8 mouse cellular contexts compared by ENCODE assay signal in the genomic region with DNA sequence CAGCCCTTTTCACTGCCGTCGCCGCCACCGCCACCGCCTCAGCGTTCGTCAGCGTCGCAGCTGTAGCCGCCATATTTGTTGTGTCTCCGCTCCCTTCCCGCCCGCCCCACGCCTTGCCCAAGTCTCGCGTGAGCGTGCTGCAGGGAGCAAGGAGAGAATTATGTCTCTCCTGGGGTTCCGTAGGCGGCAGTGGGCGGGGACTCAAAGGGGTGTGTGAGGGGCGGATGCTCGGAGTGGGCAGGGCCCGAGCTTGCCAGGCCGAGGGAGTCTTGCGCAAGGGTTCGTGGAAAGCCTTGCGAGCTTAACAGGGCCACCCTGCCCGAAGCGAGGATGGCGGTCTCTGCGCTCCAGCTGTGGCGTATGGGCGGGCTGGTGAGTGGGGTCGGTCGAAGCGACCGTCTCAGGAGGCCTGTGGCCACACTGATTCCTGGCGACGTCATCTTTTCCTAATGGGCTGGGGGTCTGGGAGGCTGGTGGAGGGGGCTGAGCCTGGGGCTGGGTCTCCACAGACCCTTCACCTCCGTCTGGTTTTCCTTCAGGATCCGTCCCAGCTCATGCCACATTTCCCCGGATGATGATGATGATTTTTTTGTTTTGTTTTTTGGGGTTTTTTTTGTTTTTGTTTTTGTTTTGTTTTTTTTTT. TPM values are rescaled to one million over a fixed set of nuclear protein-coding genes. Genes with fewer than 3 reads are reported as not detected.
DNase-seq lines count a peak whose midpoint lies in the region; ATAC-seq lines count a peak whose summit lies in the region.

Gene Ikzf5 (minus strand): TSS at position 106 of the 643 bp plus-strand sequence.
Gene Acadsb (plus strand): TSS at position 186 of the 643 bp plus-strand sequence.

- H3K4me2 ChIP-seq in hindbrain, embryonic 16.5 days (ENCODE audit: low read length): peak within 1 kb of the TSS; percentile 82

- H3K4me1 ChIP-seq in hindbrain, embryonic 16.5 days (ENCODE audit: control insufficient read depth, insufficient read depth, low read depth, low read length): peaks cover 21% of the 10 kb centered on the region

- peak within 1 kb of the TSS; percentile 72 for H3K4me3 ChIP-seq in hindbrain, embryonic 16.5 days (ENCODE audit: low read length)
- peak within 1 kb of the TSS; percentile 72 for H3K4me3 ChIP-seq in macrophage (ENCODE audit: inconsistent target)

- no peaks in the 10 kb centered on the region for H3K27me3 ChIP-seq in hindbrain, embryonic 16.5 days (replicated peaks; ENCODE audit: control insufficient read depth, insufficient read depth, low read length)

- peak within 1 kb of the TSS; percentile 80 for H3K27ac ChIP-seq in hindbrain, embryonic 16.5 days (ENCODE audit: low read depth, low read length)
- peak within 1 kb of the TSS; percentile 36; the same call in 1 of the 2 replicates for H3K27ac ChIP-seq in macrophage

- ATAC-seq in hindbrain, embryonic 16.5 days: peak; percentile 99

- H3K36me3 ChIP-seq in hindbrain, embryonic 16.5 days (ENCODE audit: control insufficient read depth, insufficient read depth, low read length): no peaks in the 10 kb centered on the region
- H3K36me3 ChIP-seq in macrophage (ENCODE audit: inconsistent target): no peaks in the 10 kb centered on the region

- DNase-seq in WW6 (ENCODE audit: low read depth, low spot score): peak; percentile 91
- DNase-seq in cerebellum, postnatal 4 days (ENCODE audit: low spot score in 2 of 2): peak; percentile 93 to 96
- peak; percentile 100 for DNase-seq in gastrocnemius, adult 18-20 months (ENCODE audit: low spot score)
- peak; percentile 99 to 100 for DNase-seq in left cerebral cortex, adult 18-20 months (ENCODE audit: low spot score in 2 of 2)
- DNase-seq in right cerebral cortex, adult 18-20 months: peak; percentile 99
- peak; percentile 96 for DNase-seq in urinary bladder, postnatal 10 days (ENCODE audit: low spot score)

- H3K9me3 ChIP-seq in hindbrain, embryonic 16.5 days (ENCODE audit: control insufficient read depth, low read length): no peaks in the 10 kb centered on the region

- 1% methylated on average over 41 of the region's 42 CpGs for WGBS in hindbrain, embryonic 16.5 days
- under 1% methylated on average over 40 of the region's 42 CpGs for WGBS in macrophage (ENCODE audit: missing documents)

- peaks cover 52% of the 10 kb centered on the region for H3K79me2 ChIP-seq in macrophage (ENCODE audit: inconsistent target)

- H3K9ac ChIP-seq in hindbrain, embryonic 16.5 days (ENCODE audit: low read depth, low read length): peak within 1 kb of the TSS; percentile 83

RNA-seq across cellular contexts. Expression of gene Ikzf5, which starts in this region (rescaled TPM):
- total RNA-seq in gastrocnemius, adult 18-20 months (2021): 10 to 100 TPM; 31.8 to 33.3 TPM
- 9.6 and 11.4 TPM in 2 replicates for polyA plus RNA-seq in hindbrain, embryonic 16.5 days (2015; fragmentation: Nextera tagmentation; extraction: Ambion mirVana)
- total RNA-seq in left cerebral cortex, adult 18-20 months (2021): 10 to 100 TPM; 43.5 to 49.9 TPM
- total RNA-seq in macrophage (2018; cell fraction: chromatin; rRNA removed): 10 to 100 TPM; 13.8 to 99.9 (median 23.7) TPM
- 10 to 100 TPM in 25 of 26 experiments, 1 to 10 TPM in 1; 8.4 to 23.6 (median 12.2) TPM for total RNA-seq in macrophage (2018; cell fraction: cytosol; rRNA removed)
- total RNA-seq in macrophage (2018; cell fraction: nucleus; rRNA removed): 10 to 100 TPM; 12.5 to 75.0 (median 22.0) TPM
- 7.5 to 9.6 TPM (median 8.9 TPM) in 3 replicates for polyA plus RNA-seq in macrophage (2018)

RNA-seq across cellular contexts. Expression of gene Acadsb, which starts in this region (rescaled TPM):
- total RNA-seq in gastrocnemius, adult 18-20 months (2021): 100 to 1,000 TPM; 158 to 191 TPM
- 101 and 102 TPM in 2 replicates for polyA plus RNA-seq in hindbrain, embryonic 16.5 days (2015; fragmentation: Nextera tagmentation; extraction: Ambion mirVana)
- 10 to 100 TPM; 93.3 to 99.4 TPM for total RNA-seq in left cerebral cortex, adult 18-20 months (2021)
- 10 to 100 TPM; 16.1 to 61.7 (median 35.2) TPM for total RNA-seq in macrophage (2018; cell fraction: chromatin; rRNA removed)
- 10 to 100 TPM; 34.8 to 56.7 (median 46.3) TPM for total RNA-seq in macrophage (2018; cell fraction: cytosol; rRNA removed)
- total RNA-seq in macrophage (2018; cell fraction: nucleus; rRNA removed): 10 to 100 TPM; 19.9 to 61.4 (median 28.9) TPM
- 27.8 to 52.5 TPM (median 36.1 TPM) in 3 replicates for polyA plus RNA-seq in macrophage (2018)

Comparison
In these comparisons a context has a peak if more than half of its experiments do, and no peak if none do; other contexts are left out.
1. Peak in every context shown above with its lines: DNase-seq, ATAC-seq, H3K4me3 ChIP-seq and H3K27ac ChIP-seq.